25 mouse cellular contexts compared by ENCODE assay signal in the genomic region with DNA sequence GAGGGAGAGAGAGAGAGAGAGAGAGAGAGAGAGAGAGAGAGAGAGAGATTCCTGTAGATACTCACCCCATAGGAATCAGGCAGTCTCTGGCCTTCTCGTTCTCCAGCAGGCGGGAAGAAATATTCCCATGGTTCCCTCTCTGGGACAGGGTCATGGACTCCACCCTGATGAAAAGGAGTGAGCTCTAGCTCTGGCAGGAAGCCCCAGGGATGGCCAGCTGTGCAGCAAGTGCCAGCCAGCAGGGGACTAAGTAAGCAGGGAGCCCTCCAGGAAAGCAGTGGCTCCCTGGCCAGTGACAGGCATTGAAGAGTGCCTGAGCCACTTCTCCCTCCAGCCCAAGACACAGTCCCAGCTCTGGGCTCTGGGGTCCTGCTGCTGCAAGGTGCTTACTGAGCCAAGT. TPM values are rescaled to one million over a fixed set of nuclear protein-coding genes. Genes with fewer than 3 reads are reported as not detected.
"Had no signal": no experiment of that assay in that cellular context is flagged by ENCODE, and none has a peak within 500 bp of the region (broad histone marks: within the 10 kb centered on the region; RNA-seq: fewer than 3 reads in every experiment).

No protein-coding gene starts in this region.

- H3K4me2 ChIP-seq: lung, embryonic 14.5 days; midbrain, embryonic 12.5 days; neural tube, embryonic 13.5 days; neural tube, embryonic 15.5 days; stomach, embryonic 15.5 days had no signal

- H3K9me3 ChIP-seq: midbrain, embryonic 10.5 days; midbrain, embryonic 12.5 days; neural tube, embryonic 13.5 days; neural tube, embryonic 15.5 days; stomach, embryonic 15.5 days had no signal

- ATAC-seq: midbrain, embryonic 16.5 days had no signal

- H3K9ac ChIP-seq: lung, embryonic 14.5 days; midbrain, embryonic 12.5 days; neural tube, embryonic 13.5 days; neural tube, embryonic 15.5 days; stomach, embryonic 15.5 days had no signal

- H3K36me3 ChIP-seq: midbrain, embryonic 10.5 days; midbrain, embryonic 12.5 days; neural tube, embryonic 13.5 days; neural tube, embryonic 15.5 days; stomach, embryonic 15.5 days had no signal

- H3K4me1 ChIP-seq: midbrain, embryonic 12.5 days; neural tube, embryonic 13.5 days had no signal

- H3K27ac ChIP-seq: midbrain, embryonic 10.5 days; midbrain, embryonic 12.5 days; neural tube, embryonic 13.5 days; neural tube, embryonic 15.5 days; stomach, embryonic 15.5 days; stomach, postnatal 0 days had no signal

- DNase-seq: lung, adult 18-20 months; lung, embryonic 14.5 days; lung, postnatal 10 days; lung, postnatal 4 days; midbrain, embryonic 14.5 days; retina, postnatal 1 day; right cerebral cortex, adult 18-20 months; right cerebral cortex, postnatal 25 days; right cerebral cortex, postnatal 4 days; spleen, adult 18-20 months; thymus, adult 2 months; thymus, postnatal 25 days; thymus, postnatal 4 days had no signal

- H3K4me3 ChIP-seq: midbrain, embryonic 10.5 days; midbrain, embryonic 12.5 days; myocyte; neural tube, embryonic 13.5 days; neural tube, embryonic 15.5 days; stomach, embryonic 15.5 days had no signal

RNA-seq across cellular contexts. Expression of gene Gm47289, which starts 7.2 kb away (rescaled TPM):
- polyA plus RNA-seq: lung, embryonic 14.5 days; lung, embryonic 16.5 days; midbrain, embryonic 10.5 days; midbrain, embryonic 12.5 days; midbrain, embryonic 14.5 days; midbrain, embryonic 16.5 days; myocyte; neural tube, embryonic 11.5 days; neural tube, embryonic 13.5 days; neural tube, embryonic 15.5 days; small intestine, adult 2 months; stomach, embryonic 15.5 days; stomach, postnatal 0 days; testis, adult 2 months; thymus, adult 2 months had no signal

RNA-seq across cellular contexts. Expression of gene Slc22a13, which starts 57.1 kb away (rescaled TPM):
- polyA plus RNA-seq: lung, embryonic 14.5 days; lung, embryonic 16.5 days; midbrain, embryonic 10.5 days; midbrain, embryonic 12.5 days; midbrain, embryonic 16.5 days; myocyte; neural tube, embryonic 11.5 days; neural tube, embryonic 13.5 days; stomach, embryonic 15.5 days; stomach, postnatal 0 days had no signal
